Mouse (Mus musculus): ENCODE data around the gene Rps19bp1.
A peak's percentile ranks its signal among the peaks of the same experiment; 100 is the strongest.

GRCm38 (mm10) chr15:80297146-80297545 lies 33.0 kb upstream of the Rps19bp1 start:
- no peak for TF ChIP-seq GATA1 (IDR thresholded peaks at IDR 0.05; ENCODE audit: low read depth, low read length)
- TF ChIP-seq ZMIZ1 (IDR thresholded peaks at IDR 0.05; ENCODE audit: low read depth, low read length): no peak
- no peak for TF ChIP-seq BHLHE40 (IDR thresholded peaks at IDR 0.05; ENCODE audit: borderline replicate concordance, low read depth, low read length)
- no peak for TF ChIP-seq ELF1 (IDR thresholded peaks at IDR 0.05; ENCODE audit: low read depth, low read length)
- peak; percentile 40 to 48 (median 44) for TF ChIP-seq CTCF (IDR thresholded peaks at IDR 0.05 in 2 of 3, conservative IDR thresholded peaks at IDR 0.05 in 1 of 3; ENCODE audit: control insufficient read depth in 1 of 3, insufficient read depth in 1 of 3, low read depth in 2 of 3, low read length in 3 of 3, poor library complexity in 1 of 3, severe bottlenecking in 1 of 3)
- no peak for TF ChIP-seq EP300 (IDR thresholded peaks at IDR 0.05; ENCODE audit: low read depth in 1 of 2, low read length in 2 of 2)
- no peak for TF ChIP-seq POLR2A (IDR thresholded peaks at IDR 0.05; ENCODE audit: control insufficient read depth in 1 of 2, insufficient read depth in 1 of 2, low read depth in 1 of 2, low read length in 2 of 2, poor library complexity in 1 of 2)
- TF ChIP-seq CHD2 (IDR thresholded peaks at IDR 0.05; ENCODE audit: low read length): no peak
- TF ChIP-seq TBP (IDR thresholded peaks at IDR 0.05; ENCODE audit: low read depth, low read length): no peak
- peak; percentile 27 for TF ChIP-seq RAD21 (IDR thresholded peaks at IDR 0.05; ENCODE audit: low read depth, low read length)
- TF ChIP-seq RCOR1 (IDR thresholded peaks at IDR 0.05; ENCODE audit: low read depth, low read length): no peak
- no peak for TF ChIP-seq ETS1 (IDR thresholded peaks at IDR 0.05; ENCODE audit: low read depth, low read length)
